Mouse (Mus musculus): ENCODE results near the gene Slc35c2. TPM values are rescaled to one million over a fixed set of nuclear protein-coding genes. Genes with fewer than 3 reads are reported as not detected.

The Slc35c2 gene
- polyA plus RNA-seq, 1 experiment from 2014 or later, result 72.8 TPM

- DNase-seq (ENCODE audit: low spot score), result no peak
- Histone ChIP-seq H3K9me3 (replicated peaks) (no peaks in the 10 kb centered on the region), H3K4me1 (peaks cover 88% of the 10 kb centered on the region), H3K4me3 (no peak overlapping the region), H3K27me3 (ENCODE audit: low read depth, poor library complexity, severe bottlenecking) (peaks cover 53% of the 10 kb centered on the region), H3K27ac (replicated peaks) (peak overlapping the region; percentile 55), H3K36me3 (peaks cover 5% of the 10 kb centered on the region)
- 66% methylated on average over 8 of the region's 8 CpGs for WGBS
Measured at GRCm38 (mm10) chr2:165321381-165321888, 33.8 kb upstream of the Slc35c2 start.

- peak overlapping the region; percentile 55 for H3K27ac ChIP-seq (replicated peaks)
- no peak for DNase-seq (ENCODE audit: low spot score)
Measured at GRCm38 (mm10) chr2:165320531-165321150, 33.0 kb upstream of the Slc35c2 start.

GRCm38 (mm10) chr2:165319503-165319902 lies 31.8 kb upstream of the Slc35c2 start:
- Histone ChIP-seq H3K9me3 (replicated peaks) (no peaks in the 10 kb centered on the region), H3K27ac (replicated peaks) (no peak overlapping the region), H3K4me1 (peaks cover 94% of the 10 kb centered on the region), H3K36me3 (peaks cover 21% of the 10 kb centered on the region), H3K4me3 (no peak overlapping the region), H3K27me3 (ENCODE audit: low read depth, poor library complexity, severe bottlenecking) (peaks cover 71% of the 10 kb centered on the region)
- no peak for DNase-seq (ENCODE audit: low spot score)
- WGBS, result 94% methylated on average over 4 of the region's 4 CpGs

More at GRCm38 (mm10) chr2:165320531-165321150, 33.0 kb upstream of the Slc35c2 start:
- no peak overlapping the region for H3K4me3 ChIP-seq
- peaks cover 94% of the 10 kb centered on the region for H3K4me1 ChIP-seq
- H3K36me3 ChIP-seq, result peaks cover 10% of the 10 kb centered on the region
- peaks cover 61% of the 10 kb centered on the region for H3K27me3 ChIP-seq (ENCODE audit: low read depth, poor library complexity, severe bottlenecking)
- WGBS, result 73% methylated on average over 12 of the region's 12 CpGs
- no peaks in the 10 kb centered on the region for H3K9me3 ChIP-seq (replicated peaks)

GRCm38 (mm10) chr2:165318941-165319340 lies 31.3 kb upstream of the Slc35c2 start:
- no peak for DNase-seq (ENCODE audit: low spot score)
- Histone ChIP-seq H3K4me1 (peaks cover 94% of the 10 kb centered on the region), H3K9me3 (replicated peaks) (no peaks in the 10 kb centered on the region), H3K27me3 (ENCODE audit: low read depth, poor library complexity, severe bottlenecking) (peaks cover 74% of the 10 kb centered on the region), H3K4me3 (no peak overlapping the region), H3K27ac (replicated peaks) (no peak overlapping the region), H3K36me3 (peaks cover 27% of the 10 kb centered on the region)
- WGBS, result 89% methylated on average over 7 of the region's 7 CpGs

- peak overlapping the region; percentile 41 for H3K4me3 ChIP-seq
- H3K4me1 ChIP-seq, result peaks cover 97% of the 10 kb centered on the region
- peak overlapping the region; percentile 86 for H3K27ac ChIP-seq (replicated peaks)
- 60% methylated on average over 16 of the region's 16 CpGs for WGBS
- no peak for DNase-seq (ENCODE audit: low spot score)
- H3K27me3 ChIP-seq (ENCODE audit: low read depth, poor library complexity, severe bottlenecking), result peaks cover 80% of the 10 kb centered on the region
- H3K9me3 ChIP-seq (replicated peaks), result no peaks in the 10 kb centered on the region
- peaks cover 39% of the 10 kb centered on the region for H3K36me3 ChIP-seq
Measured at GRCm38 (mm10) chr2:165317621-165318263, 30.1 kb upstream of the Slc35c2 start.

GRCm38 (mm10) chr2:165316837-165317473 lies 29.3 kb upstream of the Slc35c2 start:
- Histone ChIP-seq H3K9me3 (replicated peaks) (no peaks in the 10 kb centered on the region), H3K36me3 (peaks cover 45% of the 10 kb centered on the region), H3K27ac (replicated peaks) (peak overlapping the region; percentile 86), H3K27me3 (ENCODE audit: low read depth, poor library complexity, severe bottlenecking) (peaks cover 82% of the 10 kb centered on the region), H3K4me3 (peak overlapping the region; percentile 41), H3K4me1 (peaks cover 96% of the 10 kb centered on the region)
- 3% methylated on average over 9 of the region's 9 CpGs for WGBS
- peak; percentile 89 for DNase-seq (ENCODE audit: low spot score)

- Histone ChIP-seq H3K27ac (replicated peaks) (peak overlapping the region; percentile 86), H3K9me3 (replicated peaks) (no peaks in the 10 kb centered on the region), H3K36me3 (peaks cover 49% of the 10 kb centered on the region), H3K4me3 (peak overlapping the region; percentile 41; the same call in 1 of the 2 replicates), H3K4me1 (peaks cover 95% of the 10 kb centered on the region), H3K27me3 (ENCODE audit: low read depth, poor library complexity, severe bottlenecking) (peaks cover 84% of the 10 kb centered on the region)
- no peak for DNase-seq (ENCODE audit: low spot score)
- WGBS, result 50% methylated on average over 10 of the region's 10 CpGs
Measured at GRCm38 (mm10) chr2:165316204-165316603, 28.5 kb upstream of the Slc35c2 start.

- Histone ChIP-seq H3K36me3 (peaks cover 67% of the 10 kb centered on the region), H3K4me1 (peaks cover 97% of the 10 kb centered on the region), H3K27ac (replicated peaks) (no peak overlapping the region), H3K9me3 (replicated peaks) (no peaks in the 10 kb centered on the region), H3K4me3 (no peak overlapping the region), H3K27me3 (ENCODE audit: low read depth, poor library complexity, severe bottlenecking) (peaks cover 83% of the 10 kb centered on the region)
- 68% methylated on average over 8 of the region's 8 CpGs for WGBS
- no peak for DNase-seq (ENCODE audit: low spot score)
Measured at GRCm38 (mm10) chr2:165314197-165314596, 26.5 kb upstream of the Slc35c2 start.

- H3K4me3 ChIP-seq, result no peak overlapping the region
- 68% methylated on average over 7 of the region's 7 CpGs for WGBS
- no peak overlapping the region for H3K27ac ChIP-seq (replicated peaks)
- no peaks in the 10 kb centered on the region for H3K9me3 ChIP-seq (replicated peaks)
- no peak for DNase-seq (ENCODE audit: low spot score)
- H3K4me1 ChIP-seq, result peaks cover 83% of the 10 kb centered on the region
- H3K27me3 ChIP-seq (ENCODE audit: low read depth, poor library complexity, severe bottlenecking), result peaks cover 70% of the 10 kb centered on the region
- H3K36me3 ChIP-seq, result peaks cover 85% of the 10 kb centered on the region
Measured at GRCm38 (mm10) chr2:165312381-165312780, 24.7 kb upstream of the Slc35c2 start.

GRCm38 (mm10) chr2:165311577-165311976 lies 23.9 kb upstream of the Slc35c2 start:
- peaks cover 70% of the 10 kb centered on the region for H3K27me3 ChIP-seq (ENCODE audit: low read depth, poor library complexity, severe bottlenecking)
- H3K36me3 ChIP-seq, result peaks cover 93% of the 10 kb centered on the region
- no peak overlapping the region for H3K4me3 ChIP-seq
- H3K4me1 ChIP-seq, result peaks cover 78% of the 10 kb centered on the region
- H3K27ac ChIP-seq (replicated peaks), result no peak overlapping the region
- DNase-seq (ENCODE audit: low spot score), result no peak
- H3K9me3 ChIP-seq (replicated peaks), result no peaks in the 10 kb centered on the region
- WGBS, result 76% methylated on average over 12 of the region's 12 CpGs

GRCm38 (mm10) chr2:165310818-165311425 lies 23.3 kb upstream of the Slc35c2 start:
- peaks cover 95% of the 10 kb centered on the region for H3K36me3 ChIP-seq
- no peak for DNase-seq (ENCODE audit: low spot score)
- H3K27ac ChIP-seq (replicated peaks), result no peak overlapping the region

GRCm38 (mm10) chr2:165307801-165308200 lies 20.1 kb upstream of the Slc35c2 start:
- DNase-seq (ENCODE audit: low spot score), result no peak
- Histone ChIP-seq H3K4me1 (peaks cover 50% of the 10 kb centered on the region), H3K9me3 (replicated peaks) (no peaks in the 10 kb centered on the region), H3K27me3 (ENCODE audit: low read depth, poor library complexity, severe bottlenecking) (peaks cover 35% of the 10 kb centered on the region), H3K27ac (replicated peaks) (no peak overlapping the region), H3K4me3 (no peak overlapping the region), H3K36me3 (peaks cover 91% of the 10 kb centered on the region)
- 92% methylated on average over 6 of the region's 6 CpGs for WGBS

More at GRCm38 (mm10) chr2:165310818-165311425, 23.3 kb upstream of the Slc35c2 start:
- H3K27me3 ChIP-seq (ENCODE audit: low read depth, poor library complexity, severe bottlenecking), result peaks cover 66% of the 10 kb centered on the region
- WGBS, result 38% methylated on average over 13 of the region's 13 CpGs
- no peak overlapping the region for H3K4me3 ChIP-seq
- H3K9me3 ChIP-seq (replicated peaks), result no peaks in the 10 kb centered on the region
- H3K4me1 ChIP-seq, result peaks cover 73% of the 10 kb centered on the region
